Mouse (Mus musculus): ENCODE measurements around the gene Rasa3.
A peak's percentile ranks its signal among the peaks of the same experiment; 100 is the strongest.

The Rasa3 gene

DNA sequence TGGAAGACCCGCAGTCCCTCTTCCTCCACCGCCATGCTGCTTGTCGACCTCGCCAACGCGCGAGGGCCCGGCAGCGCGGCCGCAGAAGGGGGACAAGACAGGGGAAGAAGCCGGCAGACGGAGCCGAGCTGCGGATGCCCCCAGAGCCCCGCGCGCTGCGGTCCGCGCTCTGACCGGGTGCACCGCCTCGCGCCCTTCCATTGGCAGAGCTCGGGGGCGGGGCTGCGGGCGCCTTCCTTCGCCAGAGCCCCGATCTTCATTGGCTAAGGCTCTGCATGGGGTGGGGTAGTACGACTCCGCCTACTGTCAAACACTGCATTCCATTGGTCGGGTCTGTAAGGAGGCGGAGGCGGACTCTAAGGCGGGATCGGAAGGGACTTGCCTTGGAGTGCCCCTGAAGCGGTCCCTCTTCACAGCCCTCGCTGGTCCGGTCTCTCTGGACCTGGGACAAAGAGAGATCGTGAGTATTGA lies at the start of gene Rasa3:
Gene Rasa3, minus strand, starts transcription at position 191 of the 471 bp plus-strand sequence.
- DNase-seq (ENCODE audit: low read depth, low spot score): peak; percentile 97

DNA sequence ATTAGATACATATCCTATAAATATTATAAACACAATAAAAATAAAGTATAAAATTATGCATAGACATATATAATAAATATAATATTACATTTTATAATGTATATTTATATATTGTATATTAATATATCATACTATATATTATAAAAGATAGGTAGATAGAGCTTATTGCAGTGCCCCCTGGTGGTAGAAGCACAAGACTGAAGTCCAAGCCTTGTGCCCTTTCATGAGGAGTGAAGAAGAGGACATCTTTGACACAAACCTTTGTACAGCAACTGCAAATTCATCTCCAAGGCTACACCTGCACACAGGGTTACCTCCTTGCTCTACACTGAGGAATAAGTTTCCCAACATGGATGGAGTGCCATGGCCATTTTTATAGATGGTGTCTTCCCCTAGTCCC lies 48.3 kb upstream of the Rasa3 start:
- DNase-seq (ENCODE audit: low read depth, low spot score): peak; percentile 45

DNA sequence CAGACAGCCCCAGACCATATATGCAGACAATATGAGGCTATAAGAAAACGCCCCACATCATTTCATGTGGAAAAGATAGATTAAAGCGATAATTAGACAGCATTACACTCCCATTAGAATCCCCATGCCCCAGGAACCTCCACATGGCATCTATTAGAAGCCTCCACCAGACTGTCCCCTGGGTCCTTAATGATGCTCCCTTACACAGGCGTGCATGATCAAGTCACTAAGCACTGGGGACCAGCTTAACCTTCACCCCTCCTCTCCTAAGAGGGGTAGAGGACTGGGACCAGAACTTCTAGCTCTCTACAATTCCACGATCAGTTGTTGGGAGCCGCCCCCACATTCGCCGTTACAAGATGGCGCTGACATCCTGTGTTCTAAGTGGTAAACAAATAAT lies 41.6 kb upstream of the Rasa3 start:
- DNase-seq (ENCODE audit: low read depth, low spot score): no peak

DNA sequence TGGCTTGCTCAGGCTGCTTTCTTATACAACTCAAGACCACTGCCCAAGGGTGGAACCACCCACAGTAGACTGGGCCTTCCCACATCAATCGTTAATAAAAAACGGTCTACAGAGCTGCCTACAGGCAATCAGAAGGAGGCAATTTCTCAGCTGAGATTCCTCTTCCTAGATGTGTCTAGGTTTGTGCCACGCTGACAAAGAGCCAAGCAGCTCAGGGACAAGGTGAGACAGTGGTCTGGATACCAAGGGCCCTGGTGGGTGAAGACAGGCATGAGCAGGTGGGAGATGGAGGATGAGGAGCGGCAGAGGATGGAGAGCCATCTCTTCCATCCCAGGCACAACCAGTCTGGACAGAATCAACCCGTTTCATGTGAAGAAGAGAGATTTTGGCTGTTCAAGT lies 31.1 kb upstream of the Rasa3 start:
- DNase-seq (ENCODE audit: low read depth, low spot score): no peak

DNA sequence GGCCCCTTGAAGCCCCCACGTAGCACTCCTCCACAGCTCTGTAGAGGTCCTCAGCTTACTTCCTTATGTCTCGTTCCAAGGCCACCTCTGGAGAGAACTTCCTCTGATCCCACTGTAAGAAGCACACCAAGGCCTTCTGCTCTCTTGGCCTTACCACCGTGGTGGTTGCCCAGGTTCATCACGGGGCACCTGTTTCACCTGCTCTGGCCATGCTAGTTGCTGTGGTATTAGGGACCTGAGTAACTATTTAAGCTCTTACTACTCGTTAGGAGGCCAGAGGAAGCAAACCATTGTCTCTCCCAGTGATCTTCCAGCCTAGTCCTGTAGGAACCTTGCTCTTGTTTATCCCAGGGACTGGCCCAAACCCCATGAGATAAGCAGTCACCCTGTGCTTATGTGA lies 29.5 kb upstream of the Rasa3 start:
- DNase-seq (ENCODE audit: low read depth, low spot score): no peak

DNA sequence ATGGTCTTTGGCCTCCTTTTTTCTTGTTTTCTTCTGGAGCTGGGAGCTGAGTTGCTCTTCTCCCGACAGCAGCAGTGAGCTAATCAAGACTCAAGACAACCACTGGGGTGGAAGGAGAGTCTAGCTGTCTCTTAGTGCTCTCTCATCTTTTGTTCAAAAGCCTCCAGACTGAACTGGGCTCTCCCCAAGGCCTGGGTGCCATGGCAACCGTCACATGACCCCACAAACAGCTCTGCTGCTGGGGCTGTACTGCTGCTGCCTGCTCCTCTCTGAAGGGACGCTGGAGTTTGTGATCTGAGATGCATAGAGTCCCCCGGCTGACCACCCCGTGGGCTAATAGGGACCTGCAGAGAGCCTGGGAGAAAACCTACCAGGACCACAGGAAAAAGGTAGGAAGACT lies 28.3 kb upstream of the Rasa3 start, which contains the start of gene Cfap97d2:
Gene Cfap97d2, plus strand, starts transcription at position 222 of the 400 bp plus-strand sequence.
- peak; percentile 65 for DNase-seq (ENCODE audit: low read depth, low spot score)

DNA sequence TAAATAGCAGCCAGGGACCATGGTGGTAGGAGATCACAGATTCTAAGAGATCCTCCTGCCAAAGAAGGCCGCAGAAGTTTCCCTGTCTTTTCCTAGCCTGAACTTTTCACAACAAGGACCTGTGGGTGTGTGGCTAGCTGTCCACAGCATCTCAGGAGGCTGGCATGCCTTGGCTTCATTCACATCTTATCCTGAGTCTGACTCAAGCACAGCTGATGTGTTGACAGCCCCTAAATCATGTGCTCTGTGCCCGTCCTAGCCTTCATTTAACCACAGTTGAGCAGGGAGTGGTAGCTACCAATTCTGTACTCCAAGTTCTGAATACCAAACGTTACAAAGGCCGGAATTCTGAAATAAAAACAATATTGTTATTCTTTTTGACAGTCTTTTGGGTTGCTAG lies 26.9 kb upstream of the Rasa3 start:
- no peak for DNase-seq (ENCODE audit: low read depth, low spot score)

DNA sequence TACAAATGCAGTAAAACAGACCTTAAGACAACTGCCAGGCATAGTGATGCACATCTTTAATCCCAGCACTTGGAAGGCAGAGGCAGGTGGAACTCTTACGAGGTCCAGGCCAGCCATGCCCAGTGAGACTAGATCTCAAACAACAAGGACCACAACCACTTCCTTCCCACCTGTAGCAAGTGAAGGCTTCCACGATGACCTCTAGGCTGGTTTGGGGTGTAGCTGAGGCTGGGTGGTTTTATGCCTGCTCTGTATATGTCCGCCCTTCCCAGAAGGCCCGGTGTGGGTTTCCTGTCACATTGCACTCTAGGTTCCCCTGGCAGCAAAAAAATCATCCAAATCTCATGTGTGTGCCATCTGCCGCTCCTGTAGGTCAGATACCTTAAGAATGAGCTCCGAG lies 26.4 kb upstream of the Rasa3 start:
- DNase-seq (ENCODE audit: low read depth, low spot score): no peak

DNA sequence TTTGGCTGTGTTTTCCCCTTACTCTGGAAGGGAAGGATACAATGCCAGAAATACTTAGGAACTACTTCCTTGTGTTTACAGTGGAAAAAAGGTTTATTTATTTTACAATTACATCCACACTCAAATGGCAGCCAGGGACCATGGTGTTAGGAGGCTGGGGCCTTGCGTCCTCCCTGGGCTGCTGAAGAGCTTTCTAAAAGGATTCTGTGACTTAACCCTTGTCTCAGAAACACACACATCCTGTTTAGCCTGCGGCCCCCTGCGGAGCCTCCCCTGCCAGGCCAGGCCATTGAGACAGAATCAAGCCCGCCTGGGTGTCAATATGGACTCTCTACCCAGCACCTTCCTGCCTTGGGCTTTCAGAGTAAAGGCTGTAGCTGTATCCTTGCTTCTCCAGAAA lies 25.4 kb upstream of the Rasa3 start:
- DNase-seq (ENCODE audit: low read depth, low spot score): no peak

DNA sequence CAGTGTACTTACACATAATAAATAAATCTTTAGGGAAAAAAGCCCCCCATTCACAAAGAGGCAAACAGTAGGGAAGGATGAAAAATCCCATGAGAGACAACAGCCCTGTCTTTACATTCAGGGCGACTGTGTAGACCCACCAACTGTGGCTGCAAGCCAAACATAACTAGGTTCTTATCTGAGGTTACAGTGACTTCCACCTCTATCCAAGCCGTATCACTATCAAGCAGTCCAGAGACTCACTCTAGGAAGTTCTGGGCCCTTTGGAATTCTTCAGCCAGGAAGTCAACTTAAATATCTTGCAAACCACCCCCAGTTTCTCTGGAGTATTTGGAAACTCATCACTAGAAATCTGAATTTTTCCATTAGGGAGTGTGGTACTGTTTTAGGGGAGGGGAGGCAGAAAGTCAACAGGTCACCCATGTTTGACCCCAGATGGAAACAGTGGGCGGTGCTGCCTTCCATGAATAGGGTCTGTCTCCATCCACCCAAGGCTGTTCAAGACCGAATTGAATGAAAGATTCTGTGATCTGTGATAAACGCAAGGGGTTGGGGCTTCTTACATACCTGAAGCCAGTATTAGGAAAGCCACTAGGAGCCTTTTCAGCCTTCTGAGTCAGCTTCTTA lies 22.0 kb upstream of the Rasa3 start:
- no peak for DNase-seq (ENCODE audit: low read depth, low spot score)

DNA sequence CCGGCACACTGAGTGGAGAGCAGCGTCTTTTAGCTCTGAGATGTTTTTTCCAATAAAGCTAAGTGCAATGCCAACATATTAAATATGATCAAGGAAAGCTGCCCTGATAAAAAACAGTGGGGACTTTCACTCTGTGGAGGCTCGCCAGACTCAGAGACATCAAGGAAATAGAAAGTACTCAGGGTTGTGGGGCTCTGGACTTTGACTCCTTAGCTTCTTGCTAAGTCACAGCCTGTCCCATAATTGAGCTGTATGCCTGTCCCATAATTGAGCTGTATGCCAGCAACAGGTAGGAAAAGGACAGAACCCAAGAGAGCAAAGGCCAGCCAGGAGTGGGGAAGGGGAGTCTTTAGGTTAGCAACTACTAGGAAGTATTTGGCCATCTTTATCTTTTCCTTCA lies 20.9 kb upstream of the Rasa3 start:
- DNase-seq (ENCODE audit: low read depth, low spot score): no peak

DNA sequence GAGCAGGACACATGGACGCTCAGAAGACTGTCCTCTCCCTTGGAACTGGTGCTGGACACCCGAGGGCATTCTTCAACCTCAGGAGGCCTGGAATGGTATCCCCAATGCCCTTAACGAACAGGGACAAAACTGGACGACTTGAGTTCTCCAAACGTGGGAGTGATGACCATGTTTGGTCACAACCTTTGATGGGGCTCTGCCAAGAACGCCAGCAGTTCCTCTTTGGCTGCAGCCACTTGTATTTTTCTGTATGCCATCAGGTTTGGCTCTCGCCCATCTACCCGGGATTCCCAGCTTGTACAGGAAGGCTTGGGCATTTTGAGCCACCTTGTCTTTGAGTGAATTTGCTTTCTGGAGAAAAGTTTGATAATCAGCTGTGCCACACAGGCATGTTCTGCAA lies 20.3 kb upstream of the Rasa3 start:
- no peak for DNase-seq (ENCODE audit: low read depth, low spot score)

DNA sequence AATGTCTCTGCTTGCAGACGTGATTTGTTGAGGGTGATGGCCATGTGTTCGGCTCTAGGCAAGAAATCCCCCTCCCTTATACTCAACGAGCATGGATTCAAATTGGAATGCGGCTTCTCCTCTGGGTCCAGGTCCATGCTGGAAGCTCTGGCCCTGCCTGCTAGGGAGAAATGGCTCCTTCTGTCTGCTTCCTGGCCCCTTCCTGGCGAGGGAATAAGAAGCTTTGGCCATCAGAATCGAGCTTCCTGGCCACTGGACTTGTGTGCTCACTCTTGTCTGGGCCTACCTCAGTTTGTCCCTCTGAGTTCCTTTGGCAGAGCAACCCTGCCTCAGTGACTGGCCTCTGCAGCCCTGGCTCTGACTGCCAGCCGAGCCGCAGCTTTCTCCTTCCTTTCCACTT lies 19.8 kb upstream of the Rasa3 start:
- DNase-seq (ENCODE audit: low read depth, low spot score): no peak

DNA sequence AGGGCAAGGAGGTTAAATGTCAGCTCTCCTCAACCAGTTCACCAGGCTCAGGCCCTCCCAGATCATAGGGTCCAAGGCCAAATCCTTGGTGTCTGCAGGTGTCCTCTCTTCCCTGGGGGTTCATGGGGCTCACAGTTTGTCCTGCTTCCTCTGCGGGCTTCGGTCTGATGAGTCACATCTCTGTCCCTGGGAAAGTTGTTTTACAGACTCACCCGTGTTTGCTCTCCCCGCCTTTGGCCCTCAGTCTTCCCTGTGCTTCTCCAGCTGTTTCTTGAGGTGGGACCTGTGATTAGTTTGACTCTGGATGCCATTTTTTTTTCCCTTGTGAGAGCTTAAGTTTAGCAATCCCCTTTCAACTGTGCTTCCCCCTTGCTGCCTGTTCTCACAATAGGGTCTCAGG lies 18.8 kb upstream of the Rasa3 start:
- DNase-seq (ENCODE audit: low read depth, low spot score): no peak

DNA sequence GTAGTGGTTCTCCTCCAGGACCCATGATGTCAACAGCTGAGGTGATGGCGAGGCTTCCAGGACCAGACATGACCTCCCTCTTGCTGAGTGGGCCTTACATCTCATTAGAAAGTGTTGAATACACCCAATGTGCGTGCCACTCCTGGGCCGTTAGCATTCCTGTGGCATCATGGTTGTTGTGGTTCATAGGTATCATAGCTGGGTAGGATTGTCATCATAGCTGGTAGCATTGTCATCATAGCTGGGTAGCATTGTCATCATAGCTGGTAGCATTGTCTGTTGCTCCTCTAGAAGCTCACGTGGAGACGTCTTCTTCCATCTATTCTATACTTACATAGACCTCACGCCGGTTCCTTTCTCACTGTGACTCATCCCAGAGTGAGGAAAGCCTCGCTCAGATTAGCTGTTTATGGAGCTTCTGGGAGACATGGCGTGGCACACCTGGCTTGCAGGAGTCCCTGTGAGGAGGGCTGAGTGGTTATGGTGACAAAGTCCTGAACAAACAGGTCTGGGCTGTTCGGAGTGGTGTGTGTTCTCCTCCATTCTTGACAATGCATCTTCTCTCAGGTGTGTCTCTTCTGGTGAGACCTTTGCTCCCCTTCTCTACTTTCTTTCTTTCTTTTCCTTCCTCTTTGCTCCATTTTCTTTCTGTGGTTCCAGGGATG lies 17.9 kb upstream of the Rasa3 start:
- no peak for DNase-seq (ENCODE audit: low read depth, low spot score)

DNA sequence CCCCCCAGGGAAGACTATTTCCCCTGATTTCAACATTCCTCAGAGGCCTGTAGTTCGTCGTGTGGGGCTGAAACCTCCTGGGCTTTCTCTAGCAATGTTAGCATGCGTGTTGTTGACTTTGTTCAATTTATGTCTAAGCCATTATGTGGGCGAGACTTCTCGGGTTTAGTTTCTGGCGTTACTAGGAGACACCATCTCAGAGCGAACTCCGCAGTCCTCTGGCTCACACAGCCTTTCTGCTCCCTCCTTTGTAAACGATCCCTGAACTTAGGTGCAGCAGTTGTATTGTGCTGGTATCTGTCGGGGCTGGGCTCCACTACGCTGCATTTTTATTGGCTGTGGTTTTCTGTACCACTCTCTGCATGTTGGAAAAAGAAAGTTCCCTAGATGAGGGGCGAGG lies 17.3 kb upstream of the Rasa3 start:
- DNase-seq (ENCODE audit: low read depth, low spot score): no peak

DNA sequence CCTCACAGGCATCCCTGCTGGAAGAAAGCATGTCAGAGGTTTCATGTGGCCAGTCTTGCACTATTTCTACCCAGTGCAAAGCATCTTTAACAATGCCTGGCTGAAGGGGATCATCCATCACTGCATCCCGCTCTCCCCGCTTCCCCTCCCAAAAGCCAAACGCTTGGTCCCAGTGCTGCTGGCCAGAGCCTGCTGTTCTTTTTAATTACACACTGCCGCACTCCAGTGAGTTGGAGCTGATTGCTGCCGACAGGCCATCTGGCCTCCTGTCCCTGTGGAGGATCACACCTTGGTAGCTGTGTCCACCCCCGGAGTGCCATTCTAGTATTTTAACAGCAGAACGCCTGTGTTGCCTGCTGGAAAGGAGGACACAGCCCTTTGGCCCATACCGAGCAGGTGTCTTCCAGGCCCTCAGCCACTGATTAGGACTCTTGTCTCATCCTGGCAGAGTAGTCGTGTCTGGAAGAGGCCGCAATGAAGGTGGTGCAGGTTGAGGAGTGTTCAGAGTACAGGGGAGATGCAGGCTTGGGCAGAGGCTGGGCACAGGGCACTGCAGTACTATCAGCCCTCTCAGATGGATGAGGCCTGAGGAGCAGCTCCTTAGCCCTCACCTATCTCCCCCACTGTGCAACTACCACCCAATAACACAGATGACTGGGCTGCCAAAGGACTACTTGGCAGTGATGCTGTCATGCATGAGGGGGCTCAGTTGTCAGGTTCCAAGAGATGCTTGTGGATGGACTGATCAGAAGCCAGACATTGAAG lies 15.1 kb upstream of the Rasa3 start:
- no peak for DNase-seq (ENCODE audit: low read depth, low spot score)

DNA sequence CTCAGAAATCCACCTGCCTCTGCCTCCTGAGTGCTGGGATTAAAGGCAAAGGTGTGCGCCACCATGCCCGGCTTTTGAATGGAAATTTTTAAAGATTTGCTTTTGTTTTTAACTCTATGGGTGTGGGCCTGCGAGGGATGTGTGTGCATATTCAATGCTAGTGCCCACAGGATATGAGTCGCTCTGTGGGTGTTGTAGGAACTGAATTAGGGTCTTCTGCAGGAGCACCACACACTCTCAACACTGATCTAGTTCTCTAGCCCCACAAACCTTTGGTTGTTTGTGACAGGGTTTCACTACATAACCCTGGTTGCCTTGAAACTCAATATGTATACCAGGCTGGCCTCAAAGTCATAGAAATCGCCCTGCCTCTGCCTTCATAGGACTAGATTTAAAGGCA lies 11.9 kb upstream of the Rasa3 start:
- no peak for DNase-seq (ENCODE audit: low read depth, low spot score)

DNA sequence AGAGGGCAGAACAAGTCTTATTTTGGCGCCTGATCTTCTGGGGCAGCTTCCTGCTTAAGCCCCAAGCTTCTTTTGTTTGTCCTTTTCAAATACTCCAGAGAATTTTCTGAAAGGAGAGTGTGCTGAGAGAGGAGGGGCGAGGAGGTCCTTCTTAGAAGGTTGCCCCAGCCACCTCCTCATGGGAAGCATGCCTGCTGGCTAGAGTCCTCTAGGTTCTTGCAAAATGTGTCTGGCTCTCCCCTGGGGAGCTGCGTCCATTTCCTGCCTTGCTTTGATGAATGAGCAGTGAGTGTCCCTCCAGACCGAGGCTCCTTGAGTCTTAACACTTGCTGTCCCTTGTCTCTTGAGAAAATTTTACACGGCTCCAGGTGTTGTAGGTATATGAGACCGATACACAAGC lies 11.1 kb upstream of the Rasa3 start:
- no peak for DNase-seq (ENCODE audit: low read depth, low spot score)

DNA sequence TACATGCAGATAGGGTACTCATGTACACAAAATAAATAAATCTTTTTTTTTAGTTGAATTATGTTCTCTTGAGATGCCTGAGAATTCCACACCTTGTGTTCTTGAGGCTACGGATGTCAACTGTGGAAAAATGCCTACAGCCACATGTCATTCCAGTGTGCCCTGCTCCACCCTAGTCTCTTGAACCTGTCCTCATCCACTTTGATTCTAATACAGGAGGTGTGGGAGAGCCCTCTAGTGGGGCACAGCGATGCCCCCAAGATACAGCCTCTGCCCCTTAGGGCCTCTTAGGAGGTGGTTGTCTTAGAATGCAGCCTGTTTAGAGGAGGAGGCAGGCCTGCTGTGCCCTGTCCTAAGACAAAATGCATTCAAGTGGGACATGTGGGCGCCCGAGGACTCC lies 10.5 kb upstream of the Rasa3 start:
- no peak for DNase-seq (ENCODE audit: low read depth, low spot score)

DNA sequence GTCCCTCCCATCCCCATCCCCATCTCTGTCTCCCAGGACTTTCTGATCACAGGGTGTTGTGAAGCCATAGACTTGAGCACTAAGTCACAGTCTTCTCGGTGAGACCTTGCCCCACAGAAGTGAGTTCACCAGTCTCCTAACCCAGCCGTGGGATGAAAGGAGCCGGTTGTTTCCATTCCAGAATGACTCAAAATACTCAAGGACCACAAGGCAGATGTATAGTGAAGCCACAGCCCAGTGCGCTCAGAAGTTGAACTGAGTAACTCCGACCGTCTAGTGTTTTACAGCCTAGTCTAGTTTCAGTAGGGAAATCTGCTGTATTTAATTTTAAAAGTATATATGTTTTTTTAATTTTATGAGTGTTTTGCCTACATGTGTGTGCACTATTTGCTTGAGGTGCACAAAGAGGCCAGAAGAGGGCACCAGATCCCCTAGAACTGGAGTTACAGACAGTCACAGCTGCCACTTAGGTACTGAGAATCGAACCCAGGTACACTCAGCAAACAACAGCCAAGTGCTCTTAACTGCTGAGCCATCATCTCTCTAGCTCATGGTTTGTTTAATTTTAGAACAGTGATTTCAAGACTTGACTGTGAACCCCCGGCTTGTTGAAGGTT lies 9.8 kb upstream of the Rasa3 start:
- peak; percentile 29 for DNase-seq (ENCODE audit: low read depth, low spot score)

DNA sequence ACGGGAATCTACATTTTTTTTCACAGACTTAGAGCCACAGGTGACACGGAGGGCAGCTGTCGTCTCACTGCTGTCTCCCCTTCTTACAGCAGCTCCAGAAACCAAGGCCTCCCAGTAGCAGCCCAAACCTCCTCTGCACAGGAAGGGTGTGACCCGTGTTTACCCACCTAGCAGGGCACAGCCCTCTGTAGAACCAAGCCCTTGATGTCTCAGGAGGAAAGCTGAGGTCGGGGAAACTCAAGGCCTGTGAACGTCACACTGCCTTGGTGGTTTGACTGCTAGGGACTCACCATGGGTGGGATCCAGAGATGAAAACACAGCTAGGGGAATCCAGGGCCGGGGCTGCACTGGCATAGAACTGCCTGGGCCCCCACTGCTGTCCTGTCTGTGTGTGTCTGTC lies 9.0 kb upstream of the Rasa3 start:
- DNase-seq (ENCODE audit: low read depth, low spot score): no peak
